Mouse (Mus musculus) testis, adult 2 months (tissue): Measurements from ENCODE around the gene 5330417H12Rik. TPM values are rescaled to one million over a fixed set of nuclear protein-coding genes. Genes with fewer than 3 reads are reported as not detected.

Experiments used
- H3K27ac ChIP-seq: fragments of 200-500 bp; 2 replicates; pipeline ENCODE4 v1.5.1; 2012; ENCODE audit warnings: low read depth, low read length; ENCODE audit not compliant: control insufficient read depth, insufficient read depth
- H3K27me3 ChIP-seq: fragments of 200-500 bp; 2 replicates; pipeline ENCODE4 v1.6.1; 2012; ENCODE audit warnings: mild to moderate bottlenecking, low read length, moderate library complexity; ENCODE audit not compliant: control insufficient read depth, insufficient read depth
- H3K36me3 ChIP-seq: fragments of 200-500 bp; 2 replicates; pipeline ENCODE4 v1.6.1; 2012; ENCODE audit warnings: mild to moderate bottlenecking, low read length; ENCODE audit not compliant: control insufficient read depth, insufficient read depth
- H3K4me1 ChIP-seq: fragments of 200-500 bp; 2 replicates; pipeline ENCODE4 v1.6.1; 2012; ENCODE audit warnings: low read length; ENCODE audit not compliant: control insufficient read depth, insufficient read depth
- H3K4me3 ChIP-seq: fragments of 200-500 bp; 2 replicates; pipeline ENCODE4 v1.5.1; 2012; ENCODE audit warnings: low read depth, mild to moderate bottlenecking, low read length, moderate library complexity, mixed read lengths; ENCODE audit not compliant: control insufficient read depth
- CTCF ChIP-seq: fragments of 200-500 bp; IDR thresholded peaks from 2 replicates; pipeline ENCODE4 v1.5.1; 2012; ENCODE audit warnings: low read depth, mild to moderate bottlenecking, inconsistent platforms, low read length, moderate library complexity; ENCODE audit not compliant: control insufficient read depth, insufficient read depth, insufficient replicate concordance
- polyA plus RNA-seq: library from polyadenylated mRNA; depleted of rRNA; stranded (reverse); fragments of >200 nt; gene quantifications from 2 replicates; pipeline ENCODE4 v1.2.3, GENCODE M21; 2012; rRNA removed

The 5330417H12Rik gene
- polyA plus RNA-seq, 1 experiment, result not detected

DNA sequence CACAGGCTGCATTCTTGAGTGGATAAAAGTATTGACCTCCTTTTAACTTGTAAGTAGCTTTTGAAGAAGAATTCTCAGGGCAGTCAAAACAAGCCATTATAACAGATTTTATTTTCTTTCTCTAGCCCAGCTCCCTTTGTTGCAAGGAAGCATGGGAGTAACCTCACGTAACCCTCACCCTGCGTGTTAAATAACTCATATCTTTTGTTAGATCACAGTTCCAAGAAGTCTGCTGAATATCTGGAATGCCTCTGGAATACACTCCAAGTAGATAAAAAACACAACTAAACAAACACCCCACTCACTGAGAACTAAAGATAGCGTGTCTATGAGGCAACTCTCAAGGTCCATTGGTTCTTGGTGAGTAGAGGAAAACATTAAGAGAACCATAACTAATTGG lies 50.7 kb downstream of the 5330417H12Rik start:
- TF ChIP-seq CTCF, result no peak
- Histone ChIP-seq H3K4me1 (no peaks in the 10 kb centered on the region), H3K4me3 (no peak overlapping the region), H3K36me3 (no peaks in the 10 kb centered on the region), H3K27me3 (no peaks in the 10 kb centered on the region), H3K27ac (no peak overlapping the region)

Other genes starting within 250 kb of the 5330417H12Rik start
- gene Olfml1, start 57.7 kb downstream of the 5330417H12Rik start, polyA plus RNA-seq, result 0.51 and 0.70 TPM in 2 replicates
- gene Ppfibp2, start 30.0 kb downstream of the 5330417H12Rik start, polyA plus RNA-seq, result 7.4 and 8.4 TPM in 2 replicates
- gene Cyb5r2, start 132.9 kb upstream of the 5330417H12Rik start, polyA plus RNA-seq, result 13.2 and 14.8 TPM in 2 replicates
- not detected in 2 replicates for gene Ovch2, start 176.0 kb upstream of the 5330417H12Rik start, polyA plus RNA-seq
- not detected in 2 replicates for gene Olfr467, start 187.1 kb upstream of the 5330417H12Rik start, polyA plus RNA-seq
- not detected in 2 replicates for gene Olfr469, start 200.4 kb upstream of the 5330417H12Rik start, polyA plus RNA-seq
- not detected in 2 replicates for gene Olfr470, start 222.3 kb upstream of the 5330417H12Rik start, polyA plus RNA-seq